Mouse (Mus musculus) small intestine, adult 2 months (tissue): Measurements from ENCODE around the gene Acot7.
A peak's percentile ranks its signal among the peaks of the same experiment; 100 is the strongest.

Experiments
- CTCF ChIP-seq: fragments of 200-500 bp; IDR thresholded peaks from 2 replicates; pipeline ENCODE4 v1.5.1; 2012; ENCODE audit warnings: low read depth, mild to moderate bottlenecking, control low read depth, inconsistent platforms, low read length, moderate library complexity, mixed read lengths; ENCODE audit not compliant: insufficient replicate concordance, insufficient read length; ENCODE audit errors: extremely low read depth
- POLR2A ChIP-seq: fragments of 200-500 bp; IDR thresholded peaks from 2 replicates; pipeline ENCODE4 v1.6.1; 2012; ENCODE audit warnings: low read depth, mild to moderate bottlenecking, control low read depth, inconsistent platforms, low read length, moderate library complexity

- TF ChIP-seq POLR2A (no peak), CTCF (peak; percentile 70; the same call in 1 of the 2 replicates)
Measured at GRCm38 (mm10) chr4:152136112-152136875, 41.6 kb upstream of the Acot7 start.
